Mouse (Mus musculus) liver, embryonic 16.5 days (tissue): ENCODE results near the gene Nfx1. TPM values are rescaled to one million over a fixed set of nuclear protein-coding genes. Genes with fewer than 3 reads are reported as not detected.
"Not testable (repeated sequence)": the region's sequence is repeated elsewhere in the genome, so short reads cannot be mapped to it uniquely, and the experiment has no call there.

Experiments used
- ATAC-seq: fragments of 200-750 bp; cut with Nextera tagmentation; 2 replicates; pipeline ENCODE4 v1.8.0; 2017; ENCODE audit warnings: low read depth, mild to moderate bottlenecking, moderate number of reproducible peaks, moderate library complexity
- H3K27ac ChIP-seq: fragments of 300-500 bp; sonication (generic); 2 replicates; pipeline ENCODE4 v1.5.1; 2014; ENCODE audit warnings: mild to moderate bottlenecking, low read length
- H3K27me3 ChIP-seq: fragments of 300-500 bp; sonication (generic); 2 replicates; pipeline ENCODE4 v1.6.1; 2014; ENCODE audit warnings: low read depth, low read length, mixed read lengths; ENCODE audit not compliant: control insufficient read depth, insufficient read depth
- H3K36me3 ChIP-seq: fragments of 300-500 bp; sonication (generic); 2 replicates; pipeline ENCODE4 v1.6.1; 2014; ENCODE audit warnings: mild to moderate bottlenecking; ENCODE audit not compliant: control insufficient read depth, insufficient read depth
- H3K4me1 ChIP-seq: fragments of 300-500 bp; sonication (generic); 2 replicates; pipeline ENCODE4 v1.6.1; 2014; ENCODE audit warnings: low read depth, low read length, mixed read lengths; ENCODE audit not compliant: control insufficient read depth
- H3K4me2 ChIP-seq: fragments of 300-500 bp; sonication (generic); 2 replicates; pipeline ENCODE4 v1.6.1; 2014; ENCODE audit warnings: low read depth, low read length, mixed read lengths
- H3K4me3 ChIP-seq: fragments of 300-500 bp; sonication (generic); 2 replicates; pipeline ENCODE4 v1.5.1; 2014; ENCODE audit warnings: low read depth, mild to moderate bottlenecking, low read length
- H3K9ac ChIP-seq: fragments of 300-500 bp; sonication (generic); 2 replicates; pipeline ENCODE4 v1.6.1; 2014; ENCODE audit warnings: low read depth, low read length
- H3K9me3 ChIP-seq: fragments of 300-500 bp; sonication (generic); replicated peaks from 2 replicates; pipeline ENCODE4 v1.6.1; 2016; ENCODE audit warnings: low read length; ENCODE audit not compliant: control insufficient read depth
- WGBS: fragments of 180-500 bp; shearing (Covaris S2); extraction: QIAGEN DNeasy Blood & Tissue Kit; methylation state at CpG from one replicate; pipeline ENCODE4 v1.1.7; 2014; ENCODE audit not compliant: insufficient replicate concordance; 5-methylcytosine and 5-hydroxymethylcytosine counted together
- polyA plus RNA-seq: library from polyadenylated mRNA; unstranded; fragments of >200 nt; fragmentation: Nextera tagmentation; extraction: Ambion mirVana; gene quantifications from 2 replicates; pipeline ENCODE4 v1.2.1, GENCODE M21; 2015

Nfx1 gene
- polyA plus RNA-seq = 30.5 and 31.5 TPM in 2 replicates

DNA sequence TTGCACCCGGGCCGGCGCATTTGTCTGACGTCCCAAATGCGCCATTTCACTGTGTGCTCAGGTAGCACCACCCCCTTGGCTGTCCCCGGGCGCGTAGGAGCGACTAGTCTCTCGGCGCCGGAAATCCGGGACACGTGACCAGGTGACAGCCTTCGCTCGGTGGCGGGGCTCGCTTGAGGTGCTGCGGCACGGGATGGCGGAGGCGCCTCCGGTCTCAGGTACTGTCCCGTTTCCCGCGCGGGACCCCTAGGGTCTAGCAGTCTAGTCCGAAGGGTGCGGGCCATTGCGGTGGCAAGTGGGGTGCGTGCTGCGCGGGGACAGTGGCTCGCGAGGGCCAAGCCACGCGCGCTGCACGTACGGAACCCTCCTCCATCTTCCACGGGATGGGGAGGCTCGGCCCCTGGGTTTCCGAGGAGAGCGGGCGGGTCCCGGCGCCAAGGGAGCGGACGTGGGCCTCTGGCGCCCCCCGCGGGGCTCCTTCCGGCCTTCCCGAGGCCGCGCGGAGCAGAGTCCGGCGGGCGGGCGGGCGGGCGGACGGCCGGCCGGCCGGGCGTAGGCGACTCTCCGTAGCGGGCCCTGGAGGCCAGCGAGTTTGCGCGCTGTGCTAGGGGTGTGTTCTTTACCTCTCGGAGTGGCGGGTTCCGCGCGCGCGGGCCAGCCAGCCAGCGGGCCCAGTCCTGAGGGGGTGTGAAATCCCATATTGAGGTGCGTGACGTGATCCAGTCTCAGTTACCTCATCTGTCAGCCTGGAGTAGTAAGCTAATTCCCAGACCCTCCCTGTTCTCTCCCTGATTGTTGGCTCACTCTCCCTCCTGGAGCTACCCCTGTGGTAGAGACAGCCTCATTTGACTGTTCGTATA, at the start of gene Nfx1:
TSS of gene Nfx1 (plus strand) at position 65 of the 860 bp plus-strand sequence.
- H3K4me2 ChIP-seq = peak within 1 kb of the TSS; percentile 87
- peak; percentile 95 for ATAC-seq
- peak within 1 kb of the TSS; percentile 93 for H3K27ac ChIP-seq
- peak within 1 kb of the TSS; percentile 85 for H3K9ac ChIP-seq
- H3K9me3 ChIP-seq = no peaks in the 10 kb centered on the region
- peak within 1 kb of the TSS; percentile 93 for H3K4me3 ChIP-seq
- H3K4me1 ChIP-seq = peaks cover 20% of the 10 kb centered on the region
- H3K27me3 ChIP-seq = no peaks in the 10 kb centered on the region
- WGBS = under 1% methylated on average over 70 of the region's 85 CpGs
- H3K36me3 ChIP-seq = no peaks in the 10 kb centered on the region

DNA sequence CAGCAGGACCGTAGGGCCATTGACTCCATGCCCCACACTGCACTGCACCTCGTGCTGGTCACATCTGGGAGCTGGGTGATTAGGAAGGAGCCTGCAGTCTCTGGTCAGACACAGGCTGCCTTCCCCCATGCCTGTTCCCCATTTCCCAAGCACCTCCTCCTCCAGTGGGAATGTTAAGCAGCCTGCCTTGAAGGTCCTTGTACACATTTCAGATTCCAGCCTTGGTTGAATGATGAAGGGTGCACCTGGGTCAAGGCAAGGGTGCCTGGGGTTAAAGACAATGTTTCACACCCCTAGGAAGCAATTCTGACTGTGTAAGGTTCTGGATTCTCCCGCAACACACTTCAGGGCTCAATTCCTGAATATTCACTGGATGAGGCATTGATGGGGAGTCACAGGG, 49.4 kb upstream of the Nfx1 start:
- Histone ChIP-seq H3K4me3 (no peak overlapping the region), H3K4me2 (no peak overlapping the region), H3K4me1 (peaks cover 9% of the 10 kb centered on the region), H3K36me3 (no peaks in the 10 kb centered on the region), H3K9me3 (no peaks in the 10 kb centered on the region), H3K9ac (no peak overlapping the region), H3K27me3 (no peaks in the 10 kb centered on the region), H3K27ac (no peak overlapping the region)
- no peak for ATAC-seq
- WGBS = 61% methylated on average over 3 of the region's 3 CpGs

DNA sequence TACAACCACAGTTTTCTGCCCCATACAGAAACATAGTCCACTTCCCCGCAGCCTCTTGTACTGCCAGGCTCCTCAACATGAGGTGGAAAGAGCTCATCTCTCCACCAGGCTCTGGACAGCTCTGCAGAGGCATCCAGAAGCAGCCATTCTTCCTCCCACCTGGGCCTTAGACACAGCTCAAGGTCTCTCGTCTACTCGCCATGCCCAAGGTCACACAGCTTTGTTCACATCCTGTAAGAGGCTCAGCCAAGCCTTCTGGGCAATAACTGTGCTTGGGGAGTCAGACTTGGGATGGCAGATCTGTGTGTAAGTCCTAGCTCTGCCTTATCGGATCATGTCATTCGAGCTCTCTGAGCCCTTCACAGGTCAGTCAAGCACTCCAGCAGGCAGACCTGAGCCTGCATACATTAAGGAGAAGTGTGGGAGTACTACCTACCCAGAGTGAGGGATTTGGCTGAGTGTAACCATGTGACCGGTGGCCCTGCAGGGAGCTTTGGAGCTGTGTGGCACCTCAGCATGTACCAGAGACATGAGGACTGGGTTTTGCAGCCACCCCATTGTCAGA, 47.5 kb upstream of the Nfx1 start:
- 65% methylated on average over 6 of the region's 6 CpGs for WGBS
- Histone ChIP-seq H3K27me3 (no peaks in the 10 kb centered on the region), H3K9ac (no peak overlapping the region), H3K4me1 (peaks cover 9% of the 10 kb centered on the region), H3K4me2 (no peak overlapping the region), H3K4me3 (no peak overlapping the region), H3K36me3 (no peaks in the 10 kb centered on the region), H3K27ac (no peak overlapping the region), H3K9me3 (no peaks in the 10 kb centered on the region)
- ATAC-seq = no peak

DNA sequence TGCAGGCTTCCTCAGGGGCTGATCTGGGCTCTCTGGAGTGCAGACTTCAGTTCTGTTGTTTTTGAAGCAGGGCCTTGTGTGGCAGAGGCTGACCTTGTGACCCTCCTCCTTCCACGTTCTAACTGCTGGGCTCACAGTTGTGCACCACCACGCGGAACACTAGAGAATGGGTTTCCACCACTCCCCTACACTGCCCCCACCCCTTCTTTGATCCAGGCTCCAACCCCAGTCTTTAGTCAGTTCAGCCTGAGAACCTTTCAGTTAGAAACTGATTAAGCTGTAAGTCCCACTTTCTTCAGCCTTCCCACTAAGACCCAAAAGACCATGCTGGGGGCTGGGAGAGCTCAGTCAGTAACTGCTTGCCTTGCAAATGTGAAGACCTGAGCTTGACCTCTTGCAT, 45.1 kb upstream of the Nfx1 start:
- Histone ChIP-seq H3K27me3 (no peaks in the 10 kb centered on the region), H3K36me3 (no peaks in the 10 kb centered on the region), H3K4me1 (no peaks in the 10 kb centered on the region), H3K27ac (no peak overlapping the region), H3K4me2 (no peak overlapping the region), H3K9ac (no peak overlapping the region), H3K9me3 (no peaks in the 10 kb centered on the region), H3K4me3 (no peak overlapping the region)
- no peak for ATAC-seq
- 53% methylated on average over 3 of the region's 3 CpGs for WGBS

DNA sequence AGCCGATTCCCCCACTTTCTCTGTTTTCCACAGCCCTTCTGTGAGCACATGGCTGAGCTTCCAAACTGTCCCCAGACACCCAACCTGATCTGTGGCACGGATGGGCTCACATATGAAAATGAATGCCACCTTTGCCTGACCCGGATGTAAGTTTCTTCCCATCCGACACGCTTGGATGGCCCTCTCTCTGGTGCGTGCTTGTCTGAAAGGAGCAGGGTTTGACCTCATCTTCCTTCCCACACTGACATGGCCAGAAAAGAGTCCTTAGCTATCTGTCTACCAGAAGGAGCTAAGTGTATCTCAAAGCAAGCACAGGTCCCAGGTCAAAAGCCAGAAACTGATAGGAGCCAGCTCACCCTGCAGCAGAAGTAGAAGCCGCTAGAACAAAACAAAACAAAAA, 41.7 kb upstream of the Nfx1 start:
- H3K27me3 ChIP-seq = no peaks in the 10 kb centered on the region
- no peak overlapping the region for H3K9ac ChIP-seq
- H3K4me3 ChIP-seq = no peak overlapping the region
- H3K4me1 ChIP-seq = peaks cover 3% of the 10 kb centered on the region
- no peak overlapping the region for H3K27ac ChIP-seq
- no peaks in the 10 kb centered on the region for H3K9me3 ChIP-seq
- H3K4me2 ChIP-seq = no peak overlapping the region
- peaks cover 8% of the 10 kb centered on the region; the same call in 1 of the 2 replicates for H3K36me3 ChIP-seq
- WGBS = 78% methylated on average over 7 of the region's 7 CpGs
- no peak for ATAC-seq

DNA sequence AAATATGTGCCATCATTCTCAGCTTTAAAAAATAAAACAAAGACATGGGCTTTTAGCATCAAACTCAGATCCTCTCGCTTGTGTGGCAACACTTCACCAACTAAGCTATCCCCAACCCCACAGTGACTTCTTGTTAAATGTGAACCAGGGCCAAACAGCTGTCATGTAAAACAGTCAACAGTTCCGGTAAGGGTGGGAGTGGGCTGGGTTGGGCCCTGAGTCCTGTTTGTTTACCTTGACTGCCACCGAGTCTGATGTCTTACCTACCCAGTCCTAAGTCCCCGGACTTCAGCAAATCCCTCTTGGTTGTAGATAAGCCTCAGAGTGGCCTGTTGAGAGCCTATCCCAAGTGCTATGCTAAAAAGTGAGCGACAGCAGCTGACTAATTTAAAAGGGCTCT, 37.0 kb upstream of the Nfx1 start:
- H3K27me3 ChIP-seq = no peaks in the 10 kb centered on the region
- H3K27ac ChIP-seq = 0 out of 2 replicates have a peak overlapping the region, but pooled peaks have one; percentile 50
- H3K4me2 ChIP-seq = no peak overlapping the region
- H3K4me3 ChIP-seq = no peak overlapping the region
- H3K9me3 ChIP-seq = no peaks in the 10 kb centered on the region
- WGBS = 76% methylated on average over 5 of the region's 5 CpGs
- no peak overlapping the region for H3K9ac ChIP-seq
- H3K36me3 ChIP-seq = peaks cover 36% of the 10 kb centered on the region
- peaks cover 9% of the 10 kb centered on the region for H3K4me1 ChIP-seq
- ATAC-seq = no peak

DNA sequence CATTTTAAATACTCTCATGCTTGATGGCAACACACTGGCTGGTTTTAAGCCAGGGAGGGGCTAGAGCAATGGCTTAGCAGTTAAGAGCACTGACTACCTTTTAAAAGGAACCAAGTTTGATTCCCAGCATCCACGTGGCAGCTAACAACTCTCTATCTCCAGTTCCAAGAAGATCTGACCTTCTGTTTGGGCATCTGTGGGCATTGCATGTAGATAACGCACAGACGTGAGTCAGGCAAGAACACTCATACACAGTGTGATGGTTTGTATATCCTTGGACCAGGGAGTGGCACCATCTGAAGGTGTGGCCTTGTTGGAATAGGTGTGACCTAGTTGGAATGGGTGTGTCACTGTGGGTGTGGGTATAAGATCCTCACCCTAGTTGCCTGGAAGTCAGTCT, 36.3 kb upstream of the Nfx1 start:
- not testable (repeated sequence) for H3K9ac ChIP-seq, H3K27me3 ChIP-seq, H3K4me1 ChIP-seq, H3K4me2 ChIP-seq, H3K4me3 ChIP-seq, H3K9me3 ChIP-seq
- H3K27ac ChIP-seq = peak overlapping the region; percentile 50; the same call in 1 of the 2 replicates
- ATAC-seq = peak; percentile 64
- peaks cover 43% of the 10 kb centered on the region for H3K36me3 ChIP-seq
- WGBS = 53% methylated on average over 3 of the region's 3 CpGs

DNA sequence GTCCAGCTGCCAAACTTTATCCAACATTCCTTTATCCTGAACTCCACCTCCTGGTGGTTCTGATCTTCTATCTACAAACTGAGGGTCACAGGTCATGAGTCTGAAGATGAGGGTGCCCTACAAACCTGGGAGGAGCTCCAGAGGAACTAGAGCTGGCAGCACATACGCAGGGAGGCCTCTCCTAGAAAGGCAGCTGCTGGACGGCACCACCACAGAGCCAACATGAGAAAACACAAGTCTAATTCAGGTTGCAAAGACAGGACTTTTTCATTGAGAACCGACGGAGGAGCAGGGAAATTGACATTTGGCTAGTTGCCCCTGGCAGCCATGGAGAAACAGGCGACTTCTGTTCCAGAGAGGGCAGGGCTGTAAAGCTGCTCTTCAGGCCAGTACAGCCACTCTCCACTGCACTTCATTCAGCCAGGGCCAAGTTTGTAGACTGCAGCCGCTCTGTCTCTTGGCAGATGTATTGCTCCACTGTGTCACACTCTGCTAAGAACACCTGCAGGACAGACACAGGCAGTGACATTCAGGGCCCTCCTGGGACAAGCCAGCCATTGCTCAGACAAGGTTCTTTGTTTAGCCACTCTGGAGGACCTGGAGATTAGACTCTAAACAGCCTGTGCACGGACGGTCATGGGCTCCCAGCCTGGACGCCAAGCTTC, 34.4 kb upstream of the Nfx1 start:
- H3K27me3 ChIP-seq = no peaks in the 10 kb centered on the region
- peaks cover 4% of the 10 kb centered on the region; the same call in 1 of the 2 replicates for H3K9me3 ChIP-seq
- H3K4me2 ChIP-seq = no peak overlapping the region
- no peak overlapping the region for H3K27ac ChIP-seq
- no peak for ATAC-seq
- WGBS = 80% methylated on average over 9 of the region's 9 CpGs
- peaks cover 9% of the 10 kb centered on the region for H3K4me1 ChIP-seq
- H3K36me3 ChIP-seq = peaks cover 62% of the 10 kb centered on the region
- H3K9ac ChIP-seq = no peak overlapping the region
- no peak overlapping the region for H3K4me3 ChIP-seq

DNA sequence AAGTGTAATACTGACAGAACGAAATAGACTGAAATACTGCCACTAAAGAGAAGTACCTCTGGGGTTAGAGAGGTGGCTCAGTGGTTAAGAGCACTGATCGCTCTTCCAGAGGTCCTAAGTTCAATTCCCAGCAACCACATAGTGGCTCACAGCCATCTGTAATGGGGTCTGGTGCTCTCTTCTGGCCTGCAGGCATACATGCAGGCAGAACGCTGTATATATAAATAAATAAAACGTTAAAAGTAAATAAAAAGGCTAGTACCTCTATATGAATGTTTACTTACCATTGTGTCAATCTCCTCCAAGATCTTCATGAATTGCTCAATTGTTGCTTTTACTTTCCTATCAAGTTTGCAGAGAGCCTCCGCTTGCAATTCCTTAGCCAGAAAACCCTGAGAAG, 31.9 kb upstream of the Nfx1 start:
- no peak for ATAC-seq
- H3K9me3 ChIP-seq = peaks cover 4% of the 10 kb centered on the region; the same call in 1 of the 2 replicates
- 89% methylated on average over 5 of the region's 5 CpGs for WGBS

More for the DNA sequence above, 31.9 kb upstream of the Nfx1 start:
- Histone ChIP-seq H3K4me1 (peaks cover 19% of the 10 kb centered on the region), H3K36me3 (peaks cover 70% of the 10 kb centered on the region), H3K27ac (no peak overlapping the region), H3K9ac (no peak overlapping the region), H3K4me3 (no peak overlapping the region), H3K4me2 (no peak overlapping the region), H3K27me3 (no peaks in the 10 kb centered on the region)
